Mouse (Mus musculus) E14TG2a.4 (cell line): ENCODE data around the gene Tsc2.

Experiments used
- H3K27me3 ChIP-seq: 2 replicates; pipeline ENCODE4 v1.6.1; 2014; ENCODE audit warnings: low read length, control low read depth; ENCODE audit not compliant: insufficient read depth
- H3K36me3 ChIP-seq: 2 replicates; pipeline ENCODE4 v1.6.1; 2014; ENCODE audit warnings: low read length, control low read depth; ENCODE audit not compliant: insufficient read depth
- H3K4me1 ChIP-seq: replicated peaks from 2 replicates; pipeline ENCODE4 v1.6.1; 2014; ENCODE audit warnings: low read depth, low read length, control low read depth
- H3K4me3 ChIP-seq: replicated peaks from 2 replicates; pipeline ENCODE4 v1.5.1; 2014; ENCODE audit warnings: mild to moderate bottlenecking, low read length
- H3K9me3 ChIP-seq: 2 replicates; pipeline ENCODE4 v1.6.1; 2014; ENCODE audit warnings: low read length, control low read depth
- CTCF ChIP-seq: conservative IDR thresholded peaks from 2 replicates; pipeline ENCODE4 v1.5.1; 2014; ENCODE audit warnings: low read length
- NANOG ChIP-seq: IDR thresholded peaks from 2 replicates; pipeline ENCODE4 v1.6.1; 2014; ENCODE audit warnings: borderline replicate concordance, low read length, mixed read lengths
- POU5F1 ChIP-seq: IDR thresholded peaks from 2 replicates; pipeline ENCODE4 v1.6.1; 2014; ENCODE audit warnings: low read length, borderline replicate concordance

The Tsc2 gene

DNA sequence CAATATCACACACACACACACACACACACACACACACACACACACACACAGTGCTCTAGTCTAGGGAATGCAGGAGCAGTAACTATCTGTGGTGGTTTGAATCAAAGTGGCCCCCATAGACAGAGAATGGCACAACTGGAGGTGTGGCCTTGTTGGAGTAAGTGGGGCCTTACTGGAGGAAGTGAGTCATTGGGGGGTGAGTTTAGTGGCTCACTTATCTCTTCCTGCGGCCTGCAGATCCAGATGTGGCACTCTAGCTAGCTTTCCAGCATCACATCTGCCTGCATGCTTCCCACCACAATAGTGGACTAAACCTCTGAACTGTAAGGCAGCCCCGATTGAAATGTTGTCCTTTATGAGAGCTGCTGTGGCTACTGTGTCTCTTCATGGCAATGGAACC is 21.7 kb downstream of the Tsc2 start:
- H3K27me3 ChIP-seq = no peaks in the 10 kb centered on the region
- TF ChIP-seq CTCF (no peak), POU5F1 (no peak), NANOG (no peak)
- H3K9me3 ChIP-seq = no peaks in the 10 kb centered on the region
- no peak overlapping the region for H3K4me3 ChIP-seq
- H3K36me3 ChIP-seq = peaks cover 79% of the 10 kb centered on the region
- peaks cover 21% of the 10 kb centered on the region for H3K4me1 ChIP-seq

DNA sequence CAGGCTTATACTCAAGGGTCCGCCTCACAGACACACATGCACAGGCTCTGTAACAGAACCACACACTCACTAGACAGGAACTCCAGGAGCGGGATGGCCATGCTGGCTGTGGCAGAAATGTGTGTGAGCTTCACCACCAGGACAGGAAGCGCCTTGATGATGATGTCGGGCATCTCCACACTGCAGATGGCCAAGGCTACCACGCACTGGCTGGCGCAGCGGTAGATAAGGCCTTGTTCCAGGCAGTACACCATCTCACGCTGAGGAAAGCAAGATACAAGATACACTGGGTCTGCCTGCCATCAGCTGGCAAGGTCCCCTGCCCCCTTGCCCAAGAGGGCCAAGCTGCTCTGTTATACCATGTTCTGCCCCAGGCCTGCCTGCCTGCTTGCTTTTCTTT is 23.6 kb downstream of the Tsc2 start:
- no peaks in the 10 kb centered on the region for H3K27me3 ChIP-seq
- no peak overlapping the region for H3K4me3 ChIP-seq
- H3K36me3 ChIP-seq = peaks cover 79% of the 10 kb centered on the region
- no peaks in the 10 kb centered on the region for H3K9me3 ChIP-seq
- TF ChIP-seq POU5F1 (no peak), CTCF (no peak), NANOG (no peak)
- peaks cover 33% of the 10 kb centered on the region for H3K4me1 ChIP-seq

DNA sequence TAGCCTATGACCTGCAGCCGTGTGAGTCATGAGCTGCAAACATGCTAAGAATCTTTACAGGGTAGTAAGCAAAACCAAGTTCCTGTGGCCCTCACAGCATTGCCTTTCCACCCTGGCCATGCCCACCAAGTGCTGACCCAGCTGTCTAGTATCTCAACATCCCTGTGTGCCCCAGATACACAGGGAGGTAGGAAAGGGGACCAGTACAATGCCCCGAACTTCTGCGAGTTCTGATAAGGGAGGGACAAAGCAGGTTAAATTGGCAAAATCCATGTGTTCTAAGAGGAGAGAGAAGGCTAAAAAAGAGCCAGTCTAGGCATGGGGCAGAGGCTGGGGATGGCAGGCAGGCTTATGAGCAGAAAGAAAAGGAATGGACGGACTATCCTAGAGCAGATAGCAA is 24.1 kb downstream of the Tsc2 start:
- TF ChIP-seq POU5F1 (no peak), CTCF (no peak)
- no peaks in the 10 kb centered on the region for H3K9me3 ChIP-seq
- no peaks in the 10 kb centered on the region for H3K27me3 ChIP-seq
- H3K36me3 ChIP-seq = peaks cover 79% of the 10 kb centered on the region
- peaks cover 33% of the 10 kb centered on the region for H3K4me1 ChIP-seq
- H3K4me3 ChIP-seq = no peak overlapping the region

DNA sequence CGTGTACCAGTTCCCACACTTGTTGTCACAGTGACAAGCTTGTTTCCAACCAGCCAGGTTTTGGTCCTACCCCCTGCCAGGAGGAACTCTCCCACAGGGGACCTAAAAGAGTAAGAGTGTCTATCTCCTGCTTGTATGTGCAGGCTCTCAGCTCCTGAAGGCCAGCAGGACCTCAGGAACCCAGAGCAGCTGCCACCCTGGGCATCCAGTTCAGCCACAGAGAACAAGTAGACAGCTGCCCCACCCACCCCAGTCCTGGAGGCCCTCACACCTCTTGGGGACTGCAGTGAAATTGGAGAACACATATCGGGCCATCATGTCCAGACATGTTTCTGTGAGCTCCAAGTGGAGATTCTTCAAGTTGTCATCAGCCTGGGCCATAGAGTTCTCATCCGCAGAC is 27.9 kb downstream of the Tsc2 start:
- Histone ChIP-seq H3K36me3 (peaks cover 96% of the 10 kb centered on the region), H3K4me3 (no peak overlapping the region), H3K9me3 (no peaks in the 10 kb centered on the region), H3K4me1 (peaks cover 59% of the 10 kb centered on the region), H3K27me3 (no peaks in the 10 kb centered on the region)
- no peak for TF ChIP-seq POU5F1
- no peak for TF ChIP-seq CTCF
- TF ChIP-seq NANOG = no peak

DNA sequence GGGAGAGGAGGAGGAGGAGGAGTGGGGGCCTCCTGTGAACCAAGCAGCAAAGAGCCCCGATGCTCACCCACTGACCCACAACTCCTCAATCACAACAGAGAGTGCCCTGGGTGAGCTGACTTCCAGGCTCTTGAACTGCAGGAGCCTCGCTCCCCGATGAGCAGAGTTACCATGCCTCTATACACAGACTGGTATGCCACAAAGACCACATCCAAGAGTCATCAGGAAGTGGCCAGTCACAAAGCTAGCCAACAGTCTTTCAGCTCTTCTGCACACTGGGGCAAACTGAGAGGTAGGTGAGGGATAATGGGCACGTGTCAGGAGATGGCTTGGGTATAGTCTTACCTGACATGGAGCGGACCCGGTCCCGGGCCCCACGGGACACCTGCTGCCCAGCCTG is 28.5 kb downstream of the Tsc2 start:
- Histone ChIP-seq H3K9me3 (no peaks in the 10 kb centered on the region), H3K4me3 (no peak overlapping the region), H3K4me1 (peaks cover 65% of the 10 kb centered on the region), H3K27me3 (no peaks in the 10 kb centered on the region), H3K36me3 (peaks cover 100% of the 10 kb centered on the region)
- TF ChIP-seq NANOG = no peak
- TF ChIP-seq CTCF = no peak

DNA sequence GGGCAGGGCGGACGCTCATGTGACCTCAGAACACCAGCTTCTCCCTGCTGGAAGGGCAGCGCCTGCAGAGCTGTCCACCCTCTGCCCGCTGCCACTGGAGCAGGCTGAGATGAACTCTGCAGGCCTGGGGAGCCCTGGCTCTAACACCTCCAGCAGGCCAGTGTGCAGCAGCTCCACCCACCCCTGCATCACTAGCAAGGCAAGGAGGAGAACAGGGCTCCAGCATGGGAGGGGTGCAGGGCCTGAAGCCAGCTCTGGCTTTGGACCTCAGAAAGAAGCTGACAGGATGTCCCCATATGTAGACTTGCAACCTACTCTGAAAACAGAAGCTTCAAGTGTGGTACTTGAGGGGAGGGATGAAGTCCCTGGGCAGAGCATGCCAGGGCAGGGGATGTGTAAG is 31.9 kb downstream of the Tsc2 start:
- Histone ChIP-seq H3K27me3 (no peaks in the 10 kb centered on the region), H3K4me3 (no peak overlapping the region), H3K36me3 (peaks cover 100% of the 10 kb centered on the region), H3K4me1 (peaks cover 60% of the 10 kb centered on the region), H3K9me3 (no peaks in the 10 kb centered on the region)
- TF ChIP-seq CTCF (no peak), NANOG (no peak), POU5F1 (no peak)

DNA sequence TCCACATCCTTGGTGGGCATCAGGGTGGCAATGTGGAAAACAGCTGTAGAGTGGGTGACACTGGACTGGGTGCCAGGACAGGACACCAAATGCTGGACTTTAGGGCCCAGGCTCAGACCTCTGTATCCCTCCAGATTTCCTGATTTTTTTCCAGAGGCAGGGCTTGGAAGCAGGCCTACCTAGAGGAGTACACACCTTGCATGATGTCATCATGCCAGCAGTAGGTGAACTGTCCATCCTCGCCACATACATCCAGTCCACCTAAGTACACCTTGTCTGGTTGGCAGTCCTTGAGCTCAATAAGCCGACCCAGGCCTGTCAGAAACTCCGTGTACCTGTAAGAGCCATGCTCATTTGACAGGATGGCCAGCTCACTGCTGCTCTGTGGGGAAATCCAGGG is 34.4 kb downstream of the Tsc2 start:
- TF ChIP-seq NANOG = no peak
- no peak for TF ChIP-seq POU5F1
- TF ChIP-seq CTCF = no peak
- H3K9me3 ChIP-seq = no peaks in the 10 kb centered on the region
- H3K4me1 ChIP-seq = peaks cover 69% of the 10 kb centered on the region
- H3K27me3 ChIP-seq = no peaks in the 10 kb centered on the region
- peaks cover 100% of the 10 kb centered on the region for H3K36me3 ChIP-seq
- no peak overlapping the region for H3K4me3 ChIP-seq

DNA sequence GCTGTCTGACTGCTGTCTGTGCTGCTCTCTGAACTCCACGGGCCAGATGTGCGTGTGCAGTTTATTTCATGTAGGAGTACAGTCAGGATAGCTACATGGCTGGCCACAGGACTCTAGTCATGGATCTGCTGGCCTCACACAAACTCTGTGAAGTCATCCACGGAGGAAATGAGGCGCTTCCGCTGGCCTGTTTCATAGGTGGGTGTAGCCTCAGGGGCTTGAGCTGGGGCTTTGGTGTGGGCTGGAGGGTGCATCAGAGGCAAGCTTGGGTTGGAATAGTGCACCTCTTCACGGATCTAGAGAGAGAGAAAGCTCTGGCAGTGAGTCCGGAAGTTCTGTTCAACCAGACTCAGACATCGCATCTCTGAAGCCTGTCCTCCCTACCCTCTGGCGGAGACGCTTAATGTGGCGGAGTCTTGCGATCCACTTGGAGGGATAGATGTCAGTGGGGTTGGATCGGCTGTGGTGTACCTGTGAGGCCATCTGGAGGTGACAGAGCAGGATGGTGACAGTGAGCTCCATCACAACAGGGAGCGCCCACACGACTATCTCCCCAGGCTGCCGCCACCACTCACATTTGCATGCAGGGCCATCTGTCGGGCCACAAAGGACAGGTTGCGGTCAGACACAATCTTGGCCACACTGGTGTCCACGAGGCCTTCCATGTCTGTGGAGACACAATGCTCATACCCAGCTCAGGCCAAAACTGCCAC is 35.8 kb downstream of the Tsc2 start:
- Histone ChIP-seq H3K9me3 (no peaks in the 10 kb centered on the region), H3K27me3 (no peaks in the 10 kb centered on the region)
- TF ChIP-seq POU5F1 (no peak), NANOG (no peak), CTCF (no peak)

DNA sequence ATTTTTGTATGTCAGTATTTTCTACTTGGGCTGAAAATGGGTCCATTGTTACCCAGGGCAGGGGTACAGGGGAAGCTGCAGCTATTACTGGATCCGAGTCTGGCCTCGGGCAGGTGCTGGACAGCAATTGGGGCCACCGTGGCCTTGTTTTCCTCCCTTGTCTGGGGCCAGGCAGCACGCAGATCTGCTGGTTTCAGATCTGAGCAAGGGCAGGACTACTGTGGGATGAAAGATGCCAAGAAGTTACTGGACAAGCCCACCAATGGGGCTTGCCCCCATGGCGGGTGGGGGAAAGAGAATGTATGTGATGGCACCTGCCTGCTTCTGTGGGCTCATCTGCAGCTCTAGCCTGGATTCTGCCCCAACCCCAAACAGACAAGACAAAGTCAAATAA is 36.4 kb downstream of the Tsc2 start:
- no peaks in the 10 kb centered on the region for H3K27me3 ChIP-seq
- peaks cover 100% of the 10 kb centered on the region for H3K36me3 ChIP-seq
- H3K4me3 ChIP-seq = no peak overlapping the region
- no peak for TF ChIP-seq POU5F1
- TF ChIP-seq CTCF = no peak
- no peak for TF ChIP-seq NANOG
- H3K4me1 ChIP-seq = peaks cover 60% of the 10 kb centered on the region
- no peaks in the 10 kb centered on the region for H3K9me3 ChIP-seq

More for the DNA sequence above, 35.8 kb downstream of the Tsc2 start:
- Histone ChIP-seq H3K4me3 (no peak overlapping the region), H3K4me1 (peaks cover 66% of the 10 kb centered on the region), H3K36me3 (peaks cover 100% of the 10 kb centered on the region)
